Mouse (Mus musculus) left cerebral cortex, postnatal 36 days (tissue): ENCODE measurements around the gene Mrps9. TPM values are rescaled to one million over a fixed set of nuclear protein-coding genes. Genes with fewer than 3 reads are reported as not detected.
"Not testable (repeated sequence)": the region's sequence is repeated elsewhere in the genome, so short reads cannot be mapped to it uniquely, and the experiment has no call there.

Experiments
- DNase-seq, 2 experiments: peaks; one replicate each; pipeline ENCODE4 v3.0.0; 2021 to 2022; ENCODE audit warnings: low spot score in 2 of 2, mixed read lengths in 1 of 2
- intact Hi-C: fragments of 180-260 bp; cut with DNase I; formaldehyde crosslinking; loops from one replicate; pipeline ENCODE4 v1.15.1; 2025
- total RNA-seq, 2 experiments: library from RNA; stranded (reverse); gene quantifications; 2 replicates each; pipeline ENCODE4 v1.2.3; 2021

Mrps9 gene
- total RNA-seq, result 10 to 100 TPM; 42.0 to 45.0 TPM

- peak; percentile 95 to 98 for DNase-seq
- intact Hi-C loops, result no loop called here
These were observed at the start of gene Mrps9 for GRCm38 (mm10) chr1:42850663-42851397. Mrps9 (plus strand) TSS chr1:42851233.

GRCm38 (mm10) chr1:42813301-42813845, 37.7 kb upstream of the Mrps9 start:
- intact Hi-C loops, result no loop called here
- no peak for DNase-seq

GRCm38 (mm10) chr1:42814798-42815619, 36.0 kb upstream of the Mrps9 start:
- intact Hi-C loops, result no loop called here
- DNase-seq, result no peak

- intact Hi-C loops, result no loop called here
- no peak for DNase-seq
These were observed 350 bp downstream of the Mrps9 start for GRCm38 (mm10) chr1:42851398-42851767.

GRCm38 (mm10) chr1:42851810-42852209, 777 bp downstream of the Mrps9 start:
- intact Hi-C loops, result no loop called here

GRCm38 (mm10) chr1:42864719-42865250, 13.8 kb downstream of the Mrps9 start:
- intact Hi-C loops, result no loop called here
- no peak for DNase-seq

More at GRCm38 (mm10) chr1:42851810-42852209, 777 bp downstream of the Mrps9 start:
- no peak for DNase-seq

GRCm38 (mm10) chr1:42865336-42865939, 14.4 kb downstream of the Mrps9 start:
- intact Hi-C loops, result no loop called here
- DNase-seq, result no peak

- no peak for DNase-seq
- intact Hi-C loops, result no loop called here
These were observed 15.0 kb downstream of the Mrps9 start for GRCm38 (mm10) chr1:42865986-42866385.

- DNase-seq, result no peak
- intact Hi-C loops, result no loop called here
These were observed 16.2 kb downstream of the Mrps9 start for GRCm38 (mm10) chr1:42867188-42867587.

- DNase-seq, result peak in 1 of 2 experiments; percentile 37
- intact Hi-C loops, result no loop called here
These were observed 23.1 kb downstream of the Mrps9 start for GRCm38 (mm10) chr1:42874174-42874573.

GRCm38 (mm10) chr1:42875271-42875670, 24.2 kb downstream of the Mrps9 start:
- intact Hi-C loops, result no loop called here
- no peak for DNase-seq

GRCm38 (mm10) chr1:42876463-42877093, 25.5 kb downstream of the Mrps9 start:
- DNase-seq, result no peak
- intact Hi-C loops, result no loop called here

GRCm38 (mm10) chr1:42877264-42877663, 26.2 kb downstream of the Mrps9 start:
- no peak for DNase-seq
- intact Hi-C loops, result no loop called here

GRCm38 (mm10) chr1:42878851-42879250, 27.8 kb downstream of the Mrps9 start:
- no peak for DNase-seq
- intact Hi-C loops, result no loop called here

- DNase-seq, result no peak
- intact Hi-C loops, result no loop called here
These were observed 31.2 kb downstream of the Mrps9 start for GRCm38 (mm10) chr1:42882258-42882657.

GRCm38 (mm10) chr1:42883418-42883817, 32.4 kb downstream of the Mrps9 start:
- intact Hi-C loops, DNase-seq: not testable (repeated sequence)

- no peak for DNase-seq
- intact Hi-C loops, result no loop called here
These were observed 36.8 kb downstream of the Mrps9 start for GRCm38 (mm10) chr1:42887835-42888234.

- intact Hi-C loops, result no loop called here
- no peak for DNase-seq
These were observed 37.7 kb downstream of the Mrps9 start for GRCm38 (mm10) chr1:42888541-42889349.

GRCm38 (mm10) chr1:42889421-42889887, 38.4 kb downstream of the Mrps9 start:
- no peak for DNase-seq
- intact Hi-C loops, result no loop called here
